Comparison of ENCODE assay signal across 9 mouse cellular contexts in genomic region chr2:29054545-29054935, GRCm38 (mm10). TPM values are rescaled to one million over a fixed set of nuclear protein-coding genes. Genes with fewer than 3 reads are reported as not detected.
DNase-seq lines count a peak whose midpoint lies in the region; ATAC-seq lines count a peak whose summit lies in the region.
"Had no signal": no experiment of that assay in that cellular context is flagged by ENCODE, and none has a peak within 500 bp of the region (broad histone marks: within the 10 kb centered on the region; RNA-seq: fewer than 3 reads in every experiment).

No protein-coding gene starts in this region.

- peak overlapping the region; percentile 86 for H3K4me2 ChIP-seq in kidney, embryonic 14.5 days (replicated peaks; ENCODE audit: low read depth, low read length)
- H3K4me2 ChIP-seq in hindbrain, embryonic 14.5 days (replicated peaks), result peak overlapping the region; percentile 87
- H3K4me2 ChIP-seq in midbrain, embryonic 13.5 days (replicated peaks), result peak overlapping the region; percentile 78

- no peaks in the 10 kb centered on the region for H3K9me3 ChIP-seq in kidney, embryonic 14.5 days (ENCODE audit: control insufficient read depth, low read length)
- no peaks in the 10 kb centered on the region for H3K9me3 ChIP-seq in hindbrain, embryonic 14.5 days (ENCODE audit: control insufficient read depth, low read length)
- H3K9me3 ChIP-seq in midbrain, embryonic 13.5 days, result no peaks in the 10 kb centered on the region

- H3K27me3 ChIP-seq in kidney, embryonic 14.5 days (ENCODE audit: control insufficient read depth, insufficient read depth, low read length), result peaks cover 9% of the 10 kb centered on the region
- peaks cover 34% of the 10 kb centered on the region for H3K27me3 ChIP-seq in hindbrain, embryonic 14.5 days (ENCODE audit: control insufficient read depth, insufficient read depth, low read length)
- peaks cover 57% of the 10 kb centered on the region for H3K27me3 ChIP-seq in midbrain, embryonic 13.5 days

- WGBS in kidney, embryonic 14.5 days, result 2% methylated on average over 30 of the region's 30 CpGs
- 2% methylated on average over 30 of the region's 30 CpGs for WGBS in hindbrain, embryonic 14.5 days
- WGBS in midbrain, embryonic 13.5 days, result 1% methylated on average over 30 of the region's 30 CpGs

- ATAC-seq in kidney, embryonic 14.5 days (ENCODE audit: low FRiP score, low TSS enrichment), result 0 out of 2 replicates have a peak, but pooled peaks have one; percentile 38
- no peak; the same call in 1 of the 2 replicates for ATAC-seq in hindbrain, embryonic 14.5 days (ENCODE audit: low FRiP score)
- ATAC-seq in midbrain, embryonic 13.5 days, result peak; percentile 28; the same call in 1 of the 2 replicates
- ATAC-seq in monocyte, adult 5-6 weeks (replicated peaks; ENCODE audit: insufficient number of reproducible peaks, low FRiP score, low TSS enrichment, poor library complexity, severe bottlenecking), result no peak

- H3K4me3 ChIP-seq in kidney, embryonic 14.5 days (ENCODE audit: low read length), result peak overlapping the region; percentile 45
- H3K4me3 ChIP-seq in brown adipose tissue, adult 24 weeks (ENCODE audit: insufficient read depth, low read depth, low read length), result peak overlapping the region; percentile 62
- H3K4me3 ChIP-seq in hindbrain, embryonic 14.5 days (replicated peaks; ENCODE audit: low read length), result peak overlapping the region; percentile 48
- peak overlapping the region; percentile 52 for H3K4me3 ChIP-seq in midbrain, embryonic 13.5 days (replicated peaks)

- DNase-seq in kidney, postnatal 4 days, result no peak
- DNase-seq in hindbrain, embryonic 14.5 days (ENCODE audit: low spot score), result no peak
- DNase-seq in adrenal gland, postnatal 36 days, result no peak
- DNase-seq in thymus, postnatal 25 days, result no peak

- H3K27ac ChIP-seq in kidney, embryonic 14.5 days (ENCODE audit: low read depth, low read length), result no peak overlapping the region
- H3K27ac ChIP-seq in brown adipose tissue, adult 24 weeks (replicated peaks; ENCODE audit: low read depth, low read length), result no peak overlapping the region
- no peak overlapping the region for H3K27ac ChIP-seq in hindbrain, embryonic 14.5 days
- H3K27ac ChIP-seq in midbrain, embryonic 13.5 days, result no peak overlapping the region

- peak overlapping the region; percentile 58 for H3K9ac ChIP-seq in kidney, embryonic 14.5 days (ENCODE audit: low read depth, low read length)
- peak overlapping the region; percentile 57 for H3K9ac ChIP-seq in hindbrain, embryonic 14.5 days
- peak overlapping the region; percentile 71 for H3K9ac ChIP-seq in midbrain, embryonic 13.5 days (replicated peaks)

- H3K4me1 ChIP-seq in kidney, embryonic 14.5 days (ENCODE audit: control insufficient read depth, insufficient read depth, low read length), result peaks cover 9% of the 10 kb centered on the region
- peaks cover 3% of the 10 kb centered on the region; the same call in 1 of the 2 replicates for H3K4me1 ChIP-seq in brown adipose tissue, adult 24 weeks (ENCODE audit: control insufficient read depth, insufficient read depth, insufficient read length, low read length)
- peaks cover 8% of the 10 kb centered on the region; the same call in 1 of the 2 replicates for H3K4me1 ChIP-seq in hindbrain, embryonic 14.5 days (replicated peaks; ENCODE audit: control insufficient read depth, insufficient read depth, low read length)
- peaks cover 28% of the 10 kb centered on the region for H3K4me1 ChIP-seq in midbrain, embryonic 13.5 days (replicated peaks)

- no peaks in the 10 kb centered on the region for H3K36me3 ChIP-seq in kidney, embryonic 14.5 days (ENCODE audit: control insufficient read depth, insufficient read depth, low read length)
- H3K36me3 ChIP-seq in hindbrain, embryonic 14.5 days (replicated peaks; ENCODE audit: control insufficient read depth, insufficient read depth), result no peaks in the 10 kb centered on the region
- H3K36me3 ChIP-seq in midbrain, embryonic 13.5 days, result no peaks in the 10 kb centered on the region

RNA-seq across cellular contexts. Expression of gene Cfap77, which starts 0.3 kb away (rescaled TPM):
- polyA plus RNA-seq in kidney, embryonic 14.5 days (2014; fragmentation: Nextera tagmentation; extraction: Ambion mirVana), result 0.37 and 0.51 TPM in 2 replicates
- not detected in 2 replicates for polyA plus RNA-seq in brown adipose tissue, adult 24 weeks (2012; ENCODE audit: insufficient read depth, insufficient read length, missing spikeins)
- 0.56 and 0.78 TPM in 2 replicates for polyA plus RNA-seq in hindbrain, embryonic 14.5 days (2014; fragmentation: Nextera tagmentation; extraction: Ambion mirVana)
- polyA plus RNA-seq in midbrain, embryonic 13.5 days (2015; fragmentation: Nextera tagmentation; extraction: Ambion mirVana), result 0.48 and 0.63 TPM in 2 replicates
- under 1 TPM; 0.33 to 0.79 TPM for total RNA-seq in adrenal gland, postnatal 36 days (2021)
- total RNA-seq in monocyte, adult 5-6 weeks (2017), result 1.7 TPM in 1 of 3 replicates, not detected in the others
- total RNA-seq: left cerebral cortex, adult 18-20 months had no signal

RNA-seq across cellular contexts. Expression of gene Ttf1, which starts 5.5 kb away (rescaled TPM):
- 9.4 and 10.9 TPM in 2 replicates for polyA plus RNA-seq in kidney, embryonic 14.5 days (2014; fragmentation: Nextera tagmentation; extraction: Ambion mirVana)
- polyA plus RNA-seq in brown adipose tissue, adult 24 weeks (2012; ENCODE audit: insufficient read depth, insufficient read length, missing spikeins), result 4.9 and 5.4 TPM in 2 replicates
- 5.7 and 6.0 TPM in 2 replicates for polyA plus RNA-seq in hindbrain, embryonic 14.5 days (2014; fragmentation: Nextera tagmentation; extraction: Ambion mirVana)
- 10.1 and 10.4 TPM in 2 replicates for polyA plus RNA-seq in midbrain, embryonic 13.5 days (2015; fragmentation: Nextera tagmentation; extraction: Ambion mirVana)
- 10 to 100 TPM; 12.0 to 13.9 TPM for total RNA-seq in adrenal gland, postnatal 36 days (2021)
- total RNA-seq in monocyte, adult 5-6 weeks (2017), result 20.0 to 44.0 TPM (median 29.0 TPM) in 3 replicates

Comparison
In these comparisons a context has a peak if more than half of its experiments do, and no peak if none do; other contexts are left out.
1. ATAC-seq: peak in kidney, embryonic 14.5 days (single experiment) and midbrain, embryonic 13.5 days (single experiment); none in hindbrain, embryonic 14.5 days (single experiment) and monocyte, adult 5-6 weeks (single experiment).
2. Peak in every context shown above with its lines, with median percentiles within 50 percentile points of each other: H3K4me2 ChIP-seq, H3K4me3 ChIP-seq and H3K9ac ChIP-seq.